Mouse (Mus musculus) forebrain, postnatal 0 days (tissue): ENCODE measurements around the gene Ctbp2. TPM values are rescaled to one million over a fixed set of nuclear protein-coding genes. Genes with fewer than 3 reads are reported as not detected.

Experiments used
- ATAC-seq: fragments of 200-750 bp; cut with Nextera tagmentation; 2 replicates; pipeline ENCODE4 v1.8.0; 2017; ENCODE audit warnings: mild to moderate bottlenecking, moderate library complexity
- DNase-seq: peaks from one replicate; pipeline ENCODE4 v3.0.0-alpha.2; 2015
- H3K27ac ChIP-seq: fragments of 300-500 bp; sonication (generic); 2 replicates; pipeline ENCODE4 v1.5.1; 2014; ENCODE audit warnings: low read depth, mild to moderate bottlenecking, antibody characterized with exemption, low read length, moderate library complexity, mixed read lengths
- H3K27me3 ChIP-seq: fragments of 300-500 bp; sonication (generic); 2 replicates; pipeline ENCODE4 v1.6.1; 2014; ENCODE audit warnings: mild to moderate bottlenecking, low read length, mixed read lengths; ENCODE audit not compliant: insufficient read depth
- H3K36me3 ChIP-seq: fragments of 300-500 bp; sonication (generic); 2 replicates; pipeline ENCODE4 v1.6.1; 2014; ENCODE audit warnings: mild to moderate bottlenecking, moderate library complexity; ENCODE audit not compliant: insufficient read depth
- H3K4me1 ChIP-seq: fragments of 300-500 bp; sonication (generic); 2 replicates; pipeline ENCODE4 v1.6.1; 2014; ENCODE audit warnings: antibody characterized with exemption; ENCODE audit not compliant: insufficient read depth
- H3K4me2 ChIP-seq: fragments of 300-500 bp; sonication (generic); 2 replicates; pipeline ENCODE4 v1.6.1; 2014; ENCODE audit warnings: low read depth, mild to moderate bottlenecking, moderate library complexity
- H3K4me3 ChIP-seq: fragments of 300-500 bp; sonication (generic); 2 replicates; pipeline ENCODE4 v1.5.1; 2014; ENCODE audit warnings: low read depth, low read length, mixed read lengths
- H3K9ac ChIP-seq: fragments of 300-500 bp; sonication (generic); 2 replicates; pipeline ENCODE4 v1.6.1; 2014; ENCODE audit warnings: mild to moderate bottlenecking
- H3K9me3 ChIP-seq: fragments of 300-500 bp; sonication (generic); 2 replicates; pipeline ENCODE4 v1.6.1; 2016; ENCODE audit warnings: low read length
- CTCF ChIP-seq: sonication (generic); IDR thresholded peaks from 2 replicates; pipeline ENCODE4 v1.5.1; 2016; ENCODE audit warnings: antibody characterized with exemption, control low read depth, low read depth
- WGBS: fragments of 180-500 bp; shearing (Covaris S2); extraction: QIAGEN DNeasy Blood & Tissue Kit; methylation state at CpG from one replicate; pipeline ENCODE4 v1.1.7; 2014; 5-methylcytosine and 5-hydroxymethylcytosine counted together
- polyA plus RNA-seq: library from polyadenylated mRNA; unstranded; fragments of >200 nt; fragmentation: Nextera tagmentation; extraction: Ambion mirVana; gene quantifications from 2 replicates; pipeline ENCODE4 v1.2.1, GENCODE M21; 2015
- total RNA-seq: library from RNA; depleted of rRNA; stranded (reverse); fragments of >200 nt; gene quantifications from 2 replicates; pipeline ENCODE4 v1.2.3, GENCODE M21; 2014; rRNA removed

The Ctbp2 gene
- total and polyA plus RNA-seq, 2 experiments from 2014 or later = 35.2 to 80.3 TPM

- TF ChIP-seq CTCF = no peak
- WGBS = 84% methylated on average over 4 of the region's 4 CpGs
- Histone ChIP-seq H3K27me3 (no peaks in the 10 kb centered on the region), H3K27ac (no peak overlapping the region), H3K9me3 (no peaks in the 10 kb centered on the region), H3K9ac (no peak overlapping the region), H3K4me3 (no peak overlapping the region), H3K36me3 (no peaks in the 10 kb centered on the region), H3K4me1 (no peaks in the 10 kb centered on the region), H3K4me2 (no peak overlapping the region)
- ATAC-seq = no peak
- DNase-seq = no peak
Observed at GRCm38 (mm10) chr7:132949968-132950367, 174.2 kb downstream of the Ctbp2 start.

- DNase-seq = no peak
- no peaks in the 10 kb centered on the region for H3K4me1 ChIP-seq
- H3K27ac ChIP-seq = no peak overlapping the region
- H3K4me2 ChIP-seq = no peak overlapping the region
- 77% methylated on average over 2 of the region's 2 CpGs for WGBS
- ATAC-seq = no peak
- no peaks in the 10 kb centered on the region for H3K36me3 ChIP-seq
- no peak overlapping the region for H3K9ac ChIP-seq
- no peaks in the 10 kb centered on the region for H3K27me3 ChIP-seq
- no peaks in the 10 kb centered on the region for H3K9me3 ChIP-seq
- H3K4me3 ChIP-seq = no peak overlapping the region
- TF ChIP-seq CTCF = no peak
Observed at GRCm38 (mm10) chr7:132940569-132940968, 183.6 kb downstream of the Ctbp2 start.

- Histone ChIP-seq H3K27me3 (no peaks in the 10 kb centered on the region), H3K9ac (no peak overlapping the region), H3K4me1 (no peaks in the 10 kb centered on the region), H3K27ac (no peak overlapping the region), H3K36me3 (no peaks in the 10 kb centered on the region), H3K9me3 (no peaks in the 10 kb centered on the region), H3K4me2 (no peak overlapping the region), H3K4me3 (no peak overlapping the region)
- ATAC-seq (no peak), DNase-seq (no peak)
- TF ChIP-seq CTCF = no peak
- 92% methylated on average over 2 of the region's 2 CpGs for WGBS
Observed at GRCm38 (mm10) chr7:132939118-132939517, 185.0 kb downstream of the Ctbp2 start.

Other genes with a start within 250 kb of the Ctbp2 start
- gene Zranb1, start 193.2 kb downstream of the Ctbp2 start, total RNA-seq = 84.4 and 90.1 TPM in 2 replicates
- gene Zranb1, start 193.2 kb downstream of the Ctbp2 start, polyA plus RNA-seq = 23.6 and 25.7 TPM in 2 replicates
- 36.9 and 47.6 TPM in 2 replicates for gene Fgfr2, start 1.0 kb downstream of the Ctbp2 start, total RNA-seq
- 13.4 and 17.1 TPM in 2 replicates for gene Fgfr2, start 1.0 kb downstream of the Ctbp2 start, polyA plus RNA-seq